Mouse (Mus musculus): ENCODE data around the gene Rap2c.

The Rap2c gene

GRCm38 (mm10) chrX:51017851-51018785, at the start of gene Rap2c:
Rap2c (minus strand) TSS chrX:51018018.
- peak; percentile 61 to 64 for DNase-seq (ENCODE audit: low read depth in 2 of 2, low spot score in 2 of 2)

GRCm38 (mm10) chrX:51066539-51067286, 48.9 kb upstream of the Rap2c start:
- no peak for DNase-seq (ENCODE audit: low read depth in 2 of 2, low spot score in 2 of 2)

DNA sequence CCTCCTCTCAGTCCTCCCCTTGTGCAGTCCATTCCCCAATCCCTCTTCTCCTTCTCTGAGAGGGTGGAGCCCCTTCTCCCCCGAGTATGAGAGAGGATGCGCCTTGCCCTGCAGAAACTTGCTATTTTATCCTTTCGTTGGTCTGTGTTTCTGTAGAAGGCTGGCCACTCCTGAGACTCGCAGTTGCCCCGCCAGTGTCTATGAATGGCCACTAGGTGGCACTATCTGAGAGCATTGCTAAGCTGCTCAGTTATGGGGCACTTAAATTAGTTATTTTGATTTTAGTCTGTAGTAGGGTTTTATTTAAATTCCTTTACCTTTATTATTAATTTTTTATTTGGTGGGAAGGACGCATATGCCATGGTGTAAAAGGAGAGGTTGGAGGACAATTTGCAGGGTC, 48.0 kb upstream of the Rap2c start:
- peak; percentile 14 to 41 for DNase-seq (ENCODE audit: low read depth in 2 of 2, low spot score in 2 of 2)

DNA sequence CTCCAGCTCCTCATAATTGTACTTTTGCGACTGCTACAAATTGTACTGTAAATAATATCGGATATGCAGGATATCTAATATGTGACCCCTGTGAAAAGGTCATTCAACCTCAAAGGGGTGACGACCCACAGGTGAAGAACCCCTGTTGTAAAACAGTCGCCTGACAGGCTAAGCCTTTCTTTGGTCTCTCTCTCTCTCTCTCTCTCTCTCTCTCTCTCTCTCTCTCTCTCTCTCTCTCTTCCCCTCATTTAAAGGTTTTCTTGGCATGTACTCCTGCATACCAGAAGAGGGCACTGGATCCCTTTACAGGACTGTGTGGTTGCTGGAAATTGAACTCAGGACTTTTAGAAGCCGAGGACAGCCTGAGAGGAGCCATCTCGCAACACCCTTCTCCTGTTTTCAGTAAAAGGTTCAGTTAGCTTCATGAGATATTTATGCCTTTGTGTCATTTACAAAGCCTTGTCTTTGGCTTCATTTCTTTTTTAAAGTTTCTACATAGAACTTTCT, 47.4 kb upstream of the Rap2c start:
- DNase-seq (ENCODE audit: low read depth in 2 of 2, low spot score in 2 of 2) = no peak

- no peak for DNase-seq (ENCODE audit: low read depth in 2 of 2, low spot score in 2 of 2)
Measured at GRCm38 (mm10) chrX:51060220-51060619, 42.4 kb upstream of the Rap2c start.

DNA sequence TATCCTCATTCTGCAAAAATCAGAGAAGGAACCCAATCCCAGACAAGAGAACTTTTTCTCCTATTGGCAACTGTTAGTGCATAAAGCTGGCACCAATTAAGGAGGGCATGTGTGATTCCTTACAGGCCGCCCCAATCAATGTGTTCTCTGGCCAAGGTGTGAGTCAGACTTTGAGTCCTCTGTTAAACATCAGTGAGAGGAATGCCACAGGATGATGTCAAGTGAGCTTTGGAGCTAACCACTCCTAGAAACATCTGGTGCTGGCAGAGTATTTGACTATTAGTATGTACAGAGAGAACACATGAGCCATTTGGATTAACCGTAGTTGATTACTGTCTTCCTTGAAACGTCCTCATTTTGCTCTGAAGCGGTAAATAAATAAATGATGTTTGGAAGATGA, 40.9 kb upstream of the Rap2c start:
- no peak for DNase-seq (ENCODE audit: low read depth in 2 of 2, low spot score in 2 of 2)

DNA sequence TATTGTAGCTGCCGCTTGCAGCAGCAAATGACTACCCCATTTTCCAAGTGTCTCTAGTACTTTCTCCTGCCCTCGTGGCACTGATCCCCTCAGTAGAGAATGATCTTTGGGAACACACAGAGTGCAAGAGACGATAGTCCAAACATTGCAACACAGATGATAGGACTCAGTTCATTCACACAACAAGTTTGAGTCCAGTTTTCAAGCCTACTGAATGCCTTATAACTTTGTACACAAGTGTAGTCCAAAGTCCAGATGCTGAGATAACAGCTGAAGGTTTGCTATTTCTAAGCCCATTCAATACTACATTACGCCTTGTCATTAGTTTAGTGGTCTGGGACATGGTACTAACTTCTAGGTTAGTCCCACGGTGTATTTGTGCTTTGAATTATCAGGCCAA, 40.5 kb upstream of the Rap2c start:
- no peak for DNase-seq (ENCODE audit: low read depth in 2 of 2, low spot score in 2 of 2)

DNA sequence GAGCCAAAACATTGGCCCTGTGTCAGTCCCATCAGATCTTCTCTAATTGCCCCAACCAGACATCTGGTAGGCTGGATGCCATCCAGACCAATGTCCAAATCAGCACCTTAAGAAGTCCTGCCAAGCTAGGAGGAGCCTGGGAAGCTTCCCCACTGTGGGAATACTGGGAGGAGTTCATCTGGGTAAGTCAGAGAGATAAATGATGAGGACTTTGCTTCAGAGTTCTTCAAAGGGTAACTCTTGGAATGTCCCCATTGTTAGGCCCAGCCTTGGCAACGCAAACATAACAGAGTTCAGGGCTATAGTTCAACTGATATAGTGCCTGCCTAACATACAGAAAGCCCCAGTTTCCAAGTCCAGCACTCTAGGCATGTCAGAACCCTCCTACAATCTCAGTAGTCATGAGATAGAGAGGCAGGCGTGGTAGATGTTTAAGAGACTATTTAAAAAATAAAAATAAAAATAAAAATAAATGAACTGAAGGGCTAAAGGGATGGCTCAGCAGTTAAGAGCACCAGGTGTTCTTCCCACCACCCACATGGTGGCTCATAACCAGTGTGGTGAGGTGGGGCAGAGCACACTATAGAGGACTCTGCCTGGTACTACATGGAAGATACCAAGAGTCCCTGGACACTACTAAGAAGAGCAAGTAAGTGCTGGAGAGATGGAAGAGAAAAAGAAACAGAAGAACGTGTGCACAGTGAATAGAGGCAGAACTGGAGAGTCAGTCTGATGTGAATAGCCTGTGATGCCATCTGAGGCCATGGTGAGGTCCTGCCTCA, 34.1 kb upstream of the Rap2c start:
- no peak for DNase-seq (ENCODE audit: low read depth in 2 of 2, low spot score in 2 of 2)

- DNase-seq (ENCODE audit: low read depth in 2 of 2, low spot score in 2 of 2) = no peak
Measured at GRCm38 (mm10) chrX:51035678-51036209, 17.9 kb upstream of the Rap2c start.

- DNase-seq (ENCODE audit: low read depth in 2 of 2, low spot score in 2 of 2) = no peak
Measured at GRCm38 (mm10) chrX:51019884-51020283, 2.1 kb upstream of the Rap2c start.

DNA sequence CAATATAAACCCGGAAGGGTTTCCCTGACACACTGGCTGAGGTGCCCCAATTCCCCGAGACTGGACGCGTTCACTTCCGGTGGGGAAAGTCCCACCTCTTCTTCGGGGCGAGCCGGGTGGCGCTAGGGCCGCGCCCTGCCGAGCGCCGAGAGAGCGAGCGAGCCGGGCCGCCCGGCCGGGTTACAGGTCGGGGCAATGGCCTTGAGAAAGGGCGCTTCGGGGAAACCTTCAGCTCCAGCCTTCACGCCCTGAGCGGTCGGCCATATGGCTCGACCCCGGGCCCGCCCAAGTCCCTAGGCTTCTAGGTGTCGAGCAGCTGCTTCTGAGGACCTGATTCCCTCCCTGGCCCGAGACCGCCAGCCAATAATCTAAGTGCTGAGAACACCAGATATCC, 965 bp upstream of the Rap2c start:
- peak; percentile 60 to 64 for DNase-seq (ENCODE audit: low read depth in 2 of 2, low spot score in 2 of 2)

GRCm38 (mm10) chrX:51016926-51017325, 892 bp downstream of the Rap2c start:
- no peak for DNase-seq (ENCODE audit: low read depth in 2 of 2, low spot score in 2 of 2)

GRCm38 (mm10) chrX:51012280-51012679, 5.5 kb downstream of the Rap2c start:
- DNase-seq (ENCODE audit: low read depth in 2 of 2, low spot score in 2 of 2) = no peak

DNA sequence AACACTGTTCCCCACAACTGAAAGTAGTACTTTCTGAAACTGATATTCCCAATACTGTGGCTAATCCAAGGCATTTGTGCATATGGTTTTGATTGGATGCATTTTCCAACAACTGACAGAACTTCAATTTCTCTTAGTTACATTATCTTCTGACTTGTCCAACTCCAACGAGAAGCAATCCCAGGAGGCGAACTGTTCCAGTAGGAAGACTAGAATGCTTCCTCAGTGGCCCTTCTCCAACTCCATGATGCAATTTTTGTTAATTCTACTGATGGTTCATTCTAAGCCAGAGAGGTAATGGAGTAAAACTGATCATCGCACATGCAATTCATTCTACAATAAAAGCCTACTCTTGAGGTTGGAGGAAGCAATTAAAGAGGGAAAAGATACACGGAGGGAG, 7.5 kb downstream of the Rap2c start:
- no peak for DNase-seq (ENCODE audit: low read depth in 2 of 2, low spot score in 2 of 2)

- no peak for DNase-seq (ENCODE audit: low read depth in 2 of 2, low spot score in 2 of 2)
Measured at GRCm38 (mm10) chrX:51000791-51001190, 17.0 kb downstream of the Rap2c start.

DNA sequence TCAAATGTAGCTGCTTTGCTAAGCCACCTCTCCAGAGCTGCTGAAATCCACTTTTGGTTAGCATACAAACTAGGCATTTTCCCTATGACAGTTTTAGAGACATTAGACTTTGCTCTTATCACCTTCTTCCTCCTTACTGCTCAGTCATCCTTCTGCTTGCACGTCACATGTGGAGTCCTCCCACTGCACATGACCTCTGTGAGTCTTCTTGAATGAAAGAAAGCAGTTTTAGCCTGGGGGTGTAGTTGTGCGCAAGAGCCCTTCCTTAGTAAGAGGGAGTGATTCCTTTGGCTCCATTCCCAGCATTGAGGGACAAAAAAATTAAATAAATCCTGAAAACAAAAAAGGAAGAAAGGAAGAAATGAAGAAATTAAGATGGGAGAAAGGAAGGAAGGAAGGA, 22.5 kb downstream of the Rap2c start:
- DNase-seq (ENCODE audit: low read depth in 2 of 2, low spot score in 2 of 2) = no peak

GRCm38 (mm10) chrX:50991324-50991723, 26.5 kb downstream of the Rap2c start:
- DNase-seq (ENCODE audit: low read depth in 2 of 2, low spot score in 2 of 2) = no peak

DNA sequence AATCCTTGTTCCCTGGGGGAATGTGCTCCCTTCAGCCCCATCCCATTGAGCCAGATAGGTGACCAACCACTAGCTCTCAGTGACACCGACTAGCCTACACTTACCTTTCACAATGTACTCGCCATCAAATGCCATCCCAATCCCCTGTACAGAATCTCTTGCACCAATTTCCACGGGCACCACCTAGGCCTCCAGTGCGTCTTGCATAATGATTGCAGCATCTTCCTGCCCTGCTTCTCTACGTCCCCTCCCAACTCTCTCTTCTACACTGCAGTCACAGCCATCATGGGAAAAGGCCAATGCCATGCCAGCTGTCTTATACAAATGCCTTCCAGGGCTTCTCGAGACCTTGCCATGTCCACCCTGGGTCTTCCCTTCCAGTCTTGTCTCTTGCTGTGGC, 27.9 kb downstream of the Rap2c start:
- DNase-seq (ENCODE audit: low read depth in 2 of 2, low spot score in 2 of 2) = no peak

DNA sequence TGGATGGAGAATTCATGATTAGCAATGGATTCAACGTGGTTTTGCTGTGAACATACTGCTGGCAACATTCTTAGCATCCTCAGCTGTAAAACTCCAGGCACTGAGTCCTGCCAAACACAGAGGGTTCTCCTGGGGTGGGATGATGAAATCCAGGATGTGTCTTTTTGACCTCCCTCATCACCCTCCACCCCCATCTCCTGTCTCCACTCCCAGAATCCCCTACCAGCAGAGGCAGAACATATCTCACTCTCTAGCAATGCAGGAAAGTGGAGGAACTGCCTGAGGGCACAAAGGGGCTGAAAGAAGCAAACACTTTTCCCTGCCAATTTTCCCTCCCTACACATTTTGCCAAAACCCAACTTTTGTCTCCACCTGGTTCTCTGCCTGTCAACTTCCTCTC, 29.2 kb downstream of the Rap2c start:
- DNase-seq (ENCODE audit: low read depth in 2 of 2, low spot score in 2 of 2) = no peak

DNA sequence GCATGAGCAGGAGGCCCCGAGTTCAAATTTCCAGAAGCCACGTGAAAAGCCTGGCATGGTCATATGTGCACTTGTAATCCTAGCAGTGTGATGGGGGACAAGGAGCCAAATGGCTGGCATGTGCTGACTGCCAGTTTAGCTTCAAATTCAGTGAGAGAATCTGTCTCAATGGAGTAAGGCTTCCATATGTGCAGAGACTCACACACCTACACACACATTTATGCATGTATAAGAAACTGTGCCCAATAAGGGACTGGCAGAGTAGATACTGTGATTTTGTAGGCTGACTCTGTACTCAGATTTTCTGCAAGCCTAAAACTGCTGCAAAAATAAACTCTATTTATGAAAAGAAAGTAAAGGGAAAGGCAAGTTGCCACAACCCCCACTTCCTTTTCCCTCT, 39.4 kb downstream of the Rap2c start:
- DNase-seq (ENCODE audit: low read depth in 2 of 2, low spot score in 2 of 2) = no peak

GRCm38 (mm10) chrX:50972145-50972544, 45.7 kb downstream of the Rap2c start:
- DNase-seq (ENCODE audit: low read depth in 2 of 2, low spot score in 2 of 2) = no peak
